Mouse (Mus musculus): ENCODE results near the gene Tenm4. TPM values are rescaled to one million over a fixed set of nuclear protein-coding genes. Genes with fewer than 3 reads are reported as not detected.
"Not testable (repeated sequence)": the region's sequence is repeated elsewhere in the genome, so short reads cannot be mapped to it uniquely, and the experiment has no call there.

Tenm4 gene
- polyA plus RNA-seq, 1 experiment from 2014 or later, result 41.3 TPM

DNA sequence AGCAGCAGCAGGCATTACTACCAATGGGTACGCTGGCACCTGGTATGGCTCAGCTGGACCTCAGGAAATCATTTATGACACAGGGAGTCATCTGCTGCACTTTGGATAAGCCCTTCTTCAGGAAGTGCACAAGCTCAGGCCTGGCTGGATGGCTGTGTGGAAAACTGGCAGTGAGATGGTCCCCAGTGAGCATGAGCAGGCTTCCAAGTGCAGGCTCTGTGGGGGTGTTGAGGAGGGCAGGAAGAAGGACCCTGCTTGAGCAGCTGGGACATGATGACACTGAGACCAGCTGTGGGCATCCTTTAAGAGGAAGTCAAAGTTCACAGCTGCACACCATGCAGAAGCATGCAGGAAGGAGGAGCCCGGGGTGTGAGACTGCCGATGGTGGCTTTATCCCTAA, 455.3 kb downstream of the Tenm4 start:
- no peak for ATAC-seq (ENCODE audit: low FRiP score, low read depth)
- WGBS, result 76% methylated on average over 3 of the region's 3 CpGs

DNA sequence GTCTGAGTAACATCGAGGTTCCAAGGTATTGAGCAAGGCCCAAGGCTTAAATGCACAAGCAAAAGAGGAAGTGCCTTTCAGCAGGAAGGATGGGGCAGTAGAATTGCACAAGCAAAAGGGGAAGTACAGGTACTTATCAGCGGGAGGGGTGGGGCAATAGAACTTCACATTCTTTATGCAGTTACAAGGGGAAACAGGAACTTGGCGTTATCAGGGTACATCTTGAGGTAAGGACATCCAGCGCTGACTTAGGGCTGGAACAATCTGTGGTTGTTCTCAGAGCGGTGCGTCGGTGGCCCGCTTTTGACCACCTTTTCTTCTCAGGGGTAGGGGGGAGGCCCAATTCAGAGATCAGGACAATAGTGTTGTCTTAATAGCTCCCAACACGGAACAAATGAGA, 459.5 kb downstream of the Tenm4 start:
- ATAC-seq (ENCODE audit: low FRiP score, low read depth); H3K27ac ChIP-seq (replicated peaks); H3K36me3 ChIP-seq; H3K27me3 ChIP-seq; H3K9ac ChIP-seq (replicated peaks); H3K9me3 ChIP-seq; H3K4me1 ChIP-seq; H3K4me3 ChIP-seq; H3K4me2 ChIP-seq (replicated peaks): not testable (repeated sequence)
- 96% methylated on average over 9 of the region's 9 CpGs for WGBS

More for the DNA sequence above, 455.3 kb downstream of the Tenm4 start:
- H3K36me3 ChIP-seq, result no peaks in the 10 kb centered on the region
- no peaks in the 10 kb centered on the region for H3K4me1 ChIP-seq
- no peak overlapping the region for H3K27ac ChIP-seq (replicated peaks)
- H3K4me2 ChIP-seq (replicated peaks), result no peak overlapping the region
- no peak overlapping the region for H3K9ac ChIP-seq (replicated peaks)
- H3K9me3 ChIP-seq, result no peaks in the 10 kb centered on the region
- H3K27me3 ChIP-seq, result no peaks in the 10 kb centered on the region; the same call in 1 of the 2 replicates
- no peak overlapping the region for H3K4me3 ChIP-seq

DNA sequence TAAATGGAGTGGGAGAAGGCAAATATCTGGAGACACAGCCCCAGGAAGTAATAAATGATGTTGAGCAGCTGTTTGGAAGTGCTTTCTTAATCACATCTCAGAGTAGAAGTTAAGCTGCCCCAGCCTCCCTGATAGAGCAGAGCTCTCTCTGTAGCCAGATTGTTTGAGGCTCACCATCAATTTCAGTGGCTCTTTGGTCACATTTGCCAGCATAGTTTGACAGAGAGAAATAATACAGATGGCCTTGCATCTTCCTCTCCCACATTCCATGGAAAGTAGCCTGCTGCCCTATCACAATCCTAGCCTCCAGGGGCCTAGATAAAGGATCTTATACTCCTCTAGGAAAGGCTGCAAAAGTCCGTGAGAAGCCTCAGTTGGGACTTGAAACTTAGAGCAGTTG, 462.0 kb downstream of the Tenm4 start:
- Histone ChIP-seq H3K27ac (replicated peaks) (no peak overlapping the region), H3K27me3 (no peaks in the 10 kb centered on the region; the same call in 1 of the 2 replicates), H3K36me3 (no peaks in the 10 kb centered on the region), H3K9ac (replicated peaks) (no peak overlapping the region), H3K4me3 (no peak overlapping the region), H3K4me1 (0 out of 2 replicates have a peak, but pooled peaks cover 5% of the 10 kb centered on the region), H3K9me3 (no peaks in the 10 kb centered on the region), H3K4me2 (replicated peaks) (no peak overlapping the region)
- no peak for ATAC-seq (ENCODE audit: low FRiP score, low read depth)
- WGBS, result 95% methylated on average over 1 of the region's 1 CpGs

DNA sequence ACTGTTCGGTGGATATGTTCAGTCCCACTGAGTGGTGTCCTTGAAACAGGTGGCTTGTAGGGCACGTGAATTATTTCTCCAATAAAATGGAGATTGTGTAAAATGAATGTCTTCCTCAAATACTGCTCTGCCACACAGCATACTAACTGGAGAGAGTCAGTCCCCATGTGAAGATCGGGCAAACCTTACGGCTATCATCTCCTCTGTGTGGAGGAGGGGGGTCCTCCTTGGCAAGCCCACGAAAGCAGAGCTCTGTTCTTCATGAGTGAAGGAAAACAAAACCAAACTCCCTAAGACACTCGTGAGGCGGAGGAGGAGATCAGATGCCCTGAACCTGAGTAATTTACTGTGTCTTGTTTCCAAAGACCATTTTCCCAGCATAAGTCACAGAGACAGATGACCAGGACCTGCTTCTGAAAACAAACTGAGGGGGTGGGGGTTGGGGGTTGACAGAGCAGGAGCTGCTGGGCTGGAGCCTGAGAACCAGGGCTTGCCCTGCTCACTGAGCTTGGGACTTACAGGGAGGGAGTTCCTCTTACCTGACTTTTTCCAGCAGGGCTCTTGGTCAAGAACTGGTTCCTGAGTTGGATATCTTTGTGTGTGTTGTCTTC, 464.9 kb downstream of the Tenm4 start:
- Histone ChIP-seq H3K4me2 (replicated peaks) (no peak overlapping the region), H3K27me3 (peaks cover 17% of the 10 kb centered on the region), H3K27ac (replicated peaks) (no peak overlapping the region), H3K36me3 (no peaks in the 10 kb centered on the region), H3K4me1 (0 out of 2 replicates have a peak, but pooled peaks cover 5% of the 10 kb centered on the region), H3K9ac (replicated peaks) (no peak overlapping the region), H3K9me3 (no peaks in the 10 kb centered on the region), H3K4me3 (no peak overlapping the region)
- no peak for ATAC-seq (ENCODE audit: low FRiP score, low read depth)
- 55% methylated on average over 7 of the region's 7 CpGs for WGBS

DNA sequence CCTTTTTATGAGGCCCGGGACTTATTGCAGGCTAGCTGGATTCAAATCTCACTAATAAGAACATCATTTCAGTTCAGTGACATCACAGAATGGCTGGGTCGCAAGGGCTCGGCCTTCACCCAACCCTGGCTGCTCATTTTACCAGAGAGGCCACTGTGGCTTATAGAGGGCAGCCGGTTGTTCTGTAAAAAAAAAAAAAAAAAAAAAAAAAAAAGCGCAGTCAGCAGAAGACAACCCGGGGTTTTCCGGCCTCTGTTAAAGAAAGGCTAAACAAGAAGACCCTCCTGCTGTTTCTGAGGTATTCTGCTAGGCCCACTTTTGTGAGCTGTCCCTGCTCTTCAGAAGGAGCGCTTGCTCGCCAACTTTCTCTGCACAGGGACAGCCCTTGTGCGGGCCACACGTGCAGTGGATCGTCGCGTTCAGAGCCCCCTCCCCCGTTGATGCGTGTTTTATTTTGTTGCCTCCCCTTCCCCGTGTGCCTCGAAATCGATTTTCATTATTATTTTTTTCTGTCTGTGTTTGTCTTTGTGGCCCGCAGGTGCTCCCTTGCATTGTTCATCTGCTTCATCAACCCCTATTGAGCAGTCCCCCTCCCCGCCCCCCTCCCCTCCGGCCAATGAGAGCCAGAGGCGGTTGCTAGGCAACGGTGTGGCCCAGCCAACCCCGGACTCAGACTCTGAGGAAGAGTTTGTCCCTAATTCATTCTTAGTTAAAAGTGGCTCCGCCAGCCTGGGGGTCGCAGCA, 472.6 kb downstream of the Tenm4 start:
- Histone ChIP-seq H3K9me3 (no peaks in the 10 kb centered on the region), H3K4me1 (peaks cover 43% of the 10 kb centered on the region), H3K36me3 (no peaks in the 10 kb centered on the region), H3K4me3 (peak overlapping the region; percentile 37), H3K9ac (replicated peaks) (0 out of 2 replicates have a peak overlapping the region, but pooled peaks have one; percentile 16), H3K4me2 (replicated peaks) (peak overlapping the region; percentile 53), H3K27ac (replicated peaks) (peak overlapping the region; percentile 36), H3K27me3 (peaks cover 73% of the 10 kb centered on the region)
- under 1% methylated on average over 27 of the region's 27 CpGs for WGBS
- peak; percentile 92 for ATAC-seq (ENCODE audit: low FRiP score, low read depth)

DNA sequence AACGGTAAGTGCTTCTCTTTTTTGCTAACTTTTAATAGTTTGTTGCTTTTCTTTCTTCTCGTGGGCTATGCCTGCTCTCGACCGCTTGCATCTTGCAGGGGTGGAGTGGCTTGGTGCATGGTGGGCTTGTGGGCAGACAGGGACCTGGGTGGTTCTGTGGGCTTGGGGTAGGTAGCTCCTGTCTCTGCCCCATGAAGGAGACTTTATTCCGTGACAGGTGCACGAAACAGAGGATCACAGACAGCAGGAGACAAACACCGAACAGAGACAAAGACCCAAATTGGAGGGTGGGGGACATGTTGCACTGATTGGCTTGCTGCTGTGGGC, 473.1 kb downstream of the Tenm4 start:
- Histone ChIP-seq H3K4me1 (peaks cover 43% of the 10 kb centered on the region), H3K4me3 (peak overlapping the region; percentile 37), H3K9ac (replicated peaks) (peak overlapping the region; percentile 35; the same call in 1 of the 2 replicates), H3K27me3 (peaks cover 73% of the 10 kb centered on the region), H3K9me3 (no peaks in the 10 kb centered on the region), H3K36me3 (no peaks in the 10 kb centered on the region), H3K27ac (replicated peaks) (no peak overlapping the region), H3K4me2 (replicated peaks) (peak overlapping the region; percentile 53)
- WGBS, result 3% methylated on average over 7 of the region's 7 CpGs
- ATAC-seq (ENCODE audit: low FRiP score, low read depth), result peak; percentile 68

DNA sequence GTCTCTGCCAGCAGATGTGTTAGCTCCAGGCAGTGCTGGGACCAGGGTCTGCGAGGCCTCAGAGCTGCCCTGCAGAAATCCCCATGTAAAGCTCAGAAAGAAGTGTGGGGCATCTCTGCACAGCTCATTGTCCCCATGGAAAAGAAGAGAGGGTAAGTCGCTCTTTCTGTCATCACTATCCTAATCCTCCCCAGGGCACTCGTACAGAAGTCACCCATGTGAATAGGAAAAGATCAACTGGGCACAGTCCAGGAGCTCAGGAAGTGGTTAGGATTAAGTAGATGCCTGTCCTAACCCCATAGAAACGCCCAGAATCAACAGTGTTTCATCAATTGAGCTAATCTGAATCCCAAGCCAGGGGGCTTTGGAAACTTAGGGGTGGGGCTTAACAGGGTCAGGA, 476.6 kb downstream of the Tenm4 start:
- Histone ChIP-seq H3K27ac (replicated peaks) (no peak overlapping the region), H3K36me3 (no peaks in the 10 kb centered on the region), H3K9ac (replicated peaks) (no peak overlapping the region), H3K9me3 (no peaks in the 10 kb centered on the region), H3K4me2 (replicated peaks) (no peak overlapping the region), H3K4me1 (peaks cover 72% of the 10 kb centered on the region), H3K4me3 (no peak overlapping the region), H3K27me3 (peaks cover 83% of the 10 kb centered on the region)
- 4% methylated on average over 4 of the region's 4 CpGs for WGBS
- no peak for ATAC-seq (ENCODE audit: low FRiP score, low read depth)

DNA sequence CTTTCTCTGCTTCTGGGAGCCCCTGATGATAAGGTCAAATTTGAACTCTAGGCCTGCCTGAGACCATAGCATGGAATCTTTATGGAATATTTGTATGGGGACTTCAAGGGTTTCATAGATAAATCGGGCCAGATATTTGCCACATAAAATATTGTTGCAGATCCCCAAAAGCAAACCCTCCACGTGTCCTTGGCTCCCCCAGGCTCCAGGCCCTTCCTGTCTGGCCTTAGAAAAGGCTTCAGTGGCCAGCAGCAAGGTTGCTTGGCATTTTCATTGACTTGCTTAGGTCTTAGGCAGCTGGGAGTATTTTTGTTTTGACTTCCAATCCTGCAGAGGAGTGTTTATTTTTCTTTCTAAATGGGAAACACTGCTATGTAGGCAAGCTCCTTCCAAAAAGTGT, 477.6 kb downstream of the Tenm4 start:
- no peaks in the 10 kb centered on the region for H3K9me3 ChIP-seq
- no peak overlapping the region for H3K4me3 ChIP-seq
- no peak overlapping the region for H3K27ac ChIP-seq (replicated peaks)
- WGBS, result 44% methylated on average over 2 of the region's 2 CpGs
- no peaks in the 10 kb centered on the region for H3K36me3 ChIP-seq
- no peak overlapping the region for H3K4me2 ChIP-seq (replicated peaks)
- H3K27me3 ChIP-seq, result peaks cover 87% of the 10 kb centered on the region
- H3K9ac ChIP-seq (replicated peaks), result no peak overlapping the region
- H3K4me1 ChIP-seq, result peaks cover 71% of the 10 kb centered on the region
- ATAC-seq (ENCODE audit: low FRiP score, low read depth), result no peak

DNA sequence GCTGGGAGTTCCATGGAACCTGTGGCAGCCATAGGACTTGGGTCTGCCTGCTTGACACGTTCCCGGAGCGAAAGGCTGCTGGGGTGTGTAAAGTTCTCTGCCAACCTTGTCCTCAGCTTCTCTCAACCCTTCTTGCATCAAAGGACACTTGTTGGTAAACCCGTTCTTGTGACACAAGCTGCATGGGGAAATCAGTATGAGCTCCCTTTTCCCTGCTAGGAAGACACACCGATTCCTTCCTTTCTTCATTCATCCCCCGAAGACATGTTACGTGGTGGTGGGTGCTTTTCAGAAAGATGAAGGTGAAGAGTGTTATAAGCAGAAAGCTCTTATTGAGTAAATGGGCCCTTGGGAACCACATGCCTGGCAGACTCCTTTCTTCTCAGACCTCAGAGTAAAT, 478.1 kb downstream of the Tenm4 start:
- WGBS, result 82% methylated on average over 7 of the region's 7 CpGs
- H3K4me3 ChIP-seq, result no peak overlapping the region
- H3K27ac ChIP-seq (replicated peaks), result no peak overlapping the region
- H3K36me3 ChIP-seq, result no peaks in the 10 kb centered on the region
- no peak overlapping the region for H3K9ac ChIP-seq (replicated peaks)
- peaks cover 69% of the 10 kb centered on the region for H3K4me1 ChIP-seq
- no peaks in the 10 kb centered on the region for H3K9me3 ChIP-seq
- ATAC-seq (ENCODE audit: low FRiP score, low read depth), result no peak
- no peak overlapping the region for H3K4me2 ChIP-seq (replicated peaks)
- peaks cover 93% of the 10 kb centered on the region for H3K27me3 ChIP-seq

DNA sequence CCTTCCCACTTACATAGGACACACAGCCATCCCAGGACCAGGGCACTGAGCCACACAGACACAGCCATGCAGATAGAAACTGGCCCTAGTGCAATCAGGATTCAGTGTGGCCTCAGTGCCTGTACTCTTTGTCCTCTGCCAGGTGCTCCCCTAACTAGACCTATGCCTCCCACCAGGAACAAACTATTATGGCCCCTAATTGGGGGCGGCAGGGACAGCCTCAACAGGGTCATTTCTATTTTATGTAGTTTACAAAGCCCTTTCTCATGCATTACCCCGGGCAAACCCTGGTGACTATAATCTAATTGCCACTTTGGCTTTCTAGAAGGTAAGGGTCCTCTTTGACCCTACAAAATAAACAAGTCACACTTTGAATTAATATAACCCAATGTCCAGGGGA, 479.4 kb downstream of the Tenm4 start:
- ATAC-seq (ENCODE audit: low FRiP score, low read depth), result no peak
- H3K4me3 ChIP-seq, result no peak overlapping the region
- H3K4me1 ChIP-seq, result peaks cover 75% of the 10 kb centered on the region
- H3K27ac ChIP-seq (replicated peaks), result no peak overlapping the region
- no peaks in the 10 kb centered on the region for H3K36me3 ChIP-seq
- H3K4me2 ChIP-seq (replicated peaks), result no peak overlapping the region
- no peaks in the 10 kb centered on the region for H3K9me3 ChIP-seq
- peaks cover 89% of the 10 kb centered on the region for H3K27me3 ChIP-seq
- 24% methylated on average over 2 of the region's 2 CpGs for WGBS
- no peak overlapping the region for H3K9ac ChIP-seq (replicated peaks)

DNA sequence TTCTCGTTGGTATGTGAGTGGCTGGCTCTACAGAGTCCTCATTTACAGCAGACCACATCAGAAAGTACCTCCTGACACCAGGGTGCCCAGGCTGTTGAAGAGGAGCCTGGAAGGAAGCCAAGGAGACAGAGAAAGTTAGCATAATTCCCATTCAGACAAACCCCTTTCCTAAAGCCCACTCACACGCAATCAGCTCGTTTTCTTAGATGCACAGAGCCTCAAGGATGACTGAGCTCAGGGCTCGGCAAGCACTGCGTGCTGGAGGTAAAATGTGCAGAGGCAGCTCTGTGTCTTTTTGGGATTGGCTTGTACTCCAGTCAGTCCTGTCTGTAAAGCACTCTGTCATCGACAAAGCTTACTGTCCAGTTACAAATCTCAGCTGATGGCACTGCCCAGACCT, 480.0 kb downstream of the Tenm4 start:
- 0 out of 2 replicates have a peak, but pooled peaks have one; percentile 17 for ATAC-seq (ENCODE audit: low FRiP score, low read depth)
- WGBS, result 30% methylated on average over 6 of the region's 6 CpGs
- H3K9me3 ChIP-seq, result no peaks in the 10 kb centered on the region
- peaks cover 89% of the 10 kb centered on the region for H3K27me3 ChIP-seq
- H3K4me2 ChIP-seq (replicated peaks), result no peak overlapping the region
- H3K9ac ChIP-seq (replicated peaks), result no peak overlapping the region
- peaks cover 72% of the 10 kb centered on the region for H3K4me1 ChIP-seq
- H3K27ac ChIP-seq (replicated peaks), result peak overlapping the region; percentile 12; the same call in 1 of the 2 replicates
- H3K36me3 ChIP-seq, result no peaks in the 10 kb centered on the region
- H3K4me3 ChIP-seq, result no peak overlapping the region

DNA sequence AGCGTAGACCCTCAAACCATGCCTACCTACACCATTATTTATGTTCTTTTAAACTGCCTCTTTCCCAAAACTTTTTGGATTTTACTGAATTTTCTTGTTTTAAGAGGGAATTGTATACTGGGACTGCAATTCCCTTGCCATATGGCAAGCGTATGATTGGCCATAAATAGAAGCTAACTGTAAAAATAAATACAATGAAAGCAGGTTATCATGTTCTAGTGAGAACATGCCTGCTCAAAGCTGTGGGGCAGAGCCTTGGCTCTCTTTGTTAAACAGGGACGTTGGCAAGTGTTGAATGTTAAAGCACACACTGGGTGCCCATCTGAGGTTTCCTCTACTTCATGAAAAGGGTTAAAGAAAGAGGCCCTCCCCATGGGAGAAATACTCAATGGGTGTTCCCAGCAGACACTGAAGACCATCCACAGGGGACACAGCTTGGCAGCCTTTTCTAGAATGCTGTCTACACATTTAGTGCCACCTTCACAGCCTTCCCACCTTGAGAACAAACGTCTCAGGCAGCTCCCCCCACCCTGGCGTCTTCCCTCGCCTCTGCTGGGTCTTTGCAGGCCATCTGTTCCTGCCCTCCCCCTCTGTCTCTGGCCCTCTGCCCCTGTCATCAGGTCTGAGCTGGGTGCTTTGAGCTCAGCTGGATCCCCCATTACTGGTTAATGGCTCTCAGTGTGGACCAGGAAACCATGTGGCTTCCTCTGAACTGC, 480.7 kb downstream of the Tenm4 start:
- 32% methylated on average over 6 of the region's 6 CpGs for WGBS
- no peak overlapping the region for H3K27ac ChIP-seq (replicated peaks)
- ATAC-seq (ENCODE audit: low FRiP score, low read depth), result peak; percentile 68; the same call in 1 of the 2 replicates
- H3K4me3 ChIP-seq, result no peak overlapping the region
- H3K4me2 ChIP-seq (replicated peaks), result no peak overlapping the region
- H3K9me3 ChIP-seq, result no peaks in the 10 kb centered on the region
- no peak overlapping the region for H3K9ac ChIP-seq (replicated peaks)
- H3K4me1 ChIP-seq, result peaks cover 73% of the 10 kb centered on the region
- peaks cover 91% of the 10 kb centered on the region for H3K27me3 ChIP-seq
- H3K36me3 ChIP-seq, result no peaks in the 10 kb centered on the region

Data from midbrain, embryonic 12.5 days (tissue).